Mouse (Mus musculus): ENCODE measurements around the gene Zfp52. TPM values are rescaled to one million over a fixed set of nuclear protein-coding genes. Genes with fewer than 3 reads are reported as not detected.

Gene Zfp52
- polyA plus RNA-seq, 1 experiment from 2014 or later, result 2.4 TPM

GRCm38 (mm10) chr17:21567696-21568095, 32.4 kb downstream of the Zfp52 start:
- Histone ChIP-seq H3K4me2 (replicated peaks) (peak overlapping the region; percentile 60), H3K4me1 (peaks cover 14% of the 10 kb centered on the region), H3K27me3 (no peaks in the 10 kb centered on the region), H3K9me3 (no peaks in the 10 kb centered on the region), H3K9ac (replicated peaks) (peak overlapping the region; percentile 68), H3K4me3 (peak overlapping the region; percentile 82), H3K36me3 (peaks cover 6% of the 10 kb centered on the region; the same call in 1 of the 2 replicates), H3K27ac (replicated peaks) (no peak overlapping the region)
- no peak for ATAC-seq (replicated peaks)
- WGBS, result 69% methylated on average over 1 of the region's 1 CpGs

- Histone ChIP-seq H3K27ac (replicated peaks) (no peak overlapping the region), H3K4me1 (no peaks in the 10 kb centered on the region), H3K27me3 (no peaks in the 10 kb centered on the region), H3K9me3 (no peaks in the 10 kb centered on the region), H3K4me2 (replicated peaks) (no peak overlapping the region), H3K4me3 (no peak overlapping the region), H3K9ac (replicated peaks) (no peak overlapping the region), H3K36me3 (peaks cover 54% of the 10 kb centered on the region)
- ATAC-seq (replicated peaks), result no peak
- WGBS, result 91% methylated on average over 1 of the region's 1 CpGs
Observed at GRCm38 (mm10) chr17:21579080-21579479, 43.7 kb downstream of the Zfp52 start.

GRCm38 (mm10) chr17:21579493-21580175, 44.3 kb downstream of the Zfp52 start:
- WGBS, result 29% methylated on average over 5 of the region's 5 CpGs
- H3K27me3 ChIP-seq, result no peaks in the 10 kb centered on the region
- H3K4me2 ChIP-seq (replicated peaks), result no peak overlapping the region
- peaks cover 55% of the 10 kb centered on the region for H3K36me3 ChIP-seq
- H3K4me3 ChIP-seq, result no peak overlapping the region
- H3K4me1 ChIP-seq, result no peaks in the 10 kb centered on the region
- H3K27ac ChIP-seq (replicated peaks), result no peak overlapping the region
- ATAC-seq (replicated peaks), result peak; percentile 80
- no peaks in the 10 kb centered on the region for H3K9me3 ChIP-seq
- H3K9ac ChIP-seq (replicated peaks), result no peak overlapping the region

- 96% methylated on average over 2 of the region's 2 CpGs for WGBS
- Histone ChIP-seq H3K9me3 (no peaks in the 10 kb centered on the region), H3K4me3 (no peak overlapping the region), H3K4me2 (replicated peaks) (no peak overlapping the region), H3K4me1 (no peaks in the 10 kb centered on the region), H3K27me3 (no peaks in the 10 kb centered on the region), H3K27ac (replicated peaks) (no peak overlapping the region), H3K36me3 (peaks cover 66% of the 10 kb centered on the region), H3K9ac (replicated peaks) (no peak overlapping the region)
- ATAC-seq (replicated peaks), result no peak
Observed at GRCm38 (mm10) chr17:21585521-21585920, 50.2 kb downstream of the Zfp52 start.

Other genes starting within 250 kb of the Zfp52 start
- gene Vmn1r237, start 223.7 kb upstream of the Zfp52 start, polyA plus RNA-seq (2015; fragmentation: Nextera tagmentation; extraction: Ambion mirVana), result not detected in 2 replicates
- gene Zfp677, start 151.8 kb upstream of the Zfp52 start, polyA plus RNA-seq (2015; fragmentation: Nextera tagmentation; extraction: Ambion mirVana), result 4.2 and 5.1 TPM in 2 replicates
- gene Zfp54, start 112.3 kb upstream of the Zfp52 start, polyA plus RNA-seq (2015; fragmentation: Nextera tagmentation; extraction: Ambion mirVana), result 4.3 and 5.2 TPM in 2 replicates
- gene Zfp51, start 85.2 kb upstream of the Zfp52 start, polyA plus RNA-seq (2015; fragmentation: Nextera tagmentation; extraction: Ambion mirVana), result 12.5 and 13.0 TPM in 2 replicates
- gene Zfp53, start 46.5 kb upstream of the Zfp52 start, polyA plus RNA-seq (2015; fragmentation: Nextera tagmentation; extraction: Ambion mirVana), result 10.9 and 11.3 TPM in 2 replicates
- gene Zfp948, start 31.5 kb downstream of the Zfp52 start, polyA plus RNA-seq (2015; fragmentation: Nextera tagmentation; extraction: Ambion mirVana), result 18.6 and 19.5 TPM in 2 replicates
- gene Zfp983, start 115.1 kb downstream of the Zfp52 start, polyA plus RNA-seq (2015; fragmentation: Nextera tagmentation; extraction: Ambion mirVana), result 10.3 and 11.9 TPM in 2 replicates
- 14.7 and 14.8 TPM in 2 replicates for gene Gm10226, start 156.3 kb downstream of the Zfp52 start, polyA plus RNA-seq (2015; fragmentation: Nextera tagmentation; extraction: Ambion mirVana)
- gene Zfp760, start 172.2 kb downstream of the Zfp52 start, polyA plus RNA-seq (2015; fragmentation: Nextera tagmentation; extraction: Ambion mirVana), result 17.9 and 18.2 TPM in 2 replicates
- 11.1 and 13.7 TPM in 2 replicates for gene Zfp229, start 195.3 kb downstream of the Zfp52 start, polyA plus RNA-seq (2015; fragmentation: Nextera tagmentation; extraction: Ambion mirVana)